Mouse (Mus musculus) spleen, adult 12 weeks (tissue): Measurements from ENCODE around the gene Lrba.

Experiments
- DNase-seq: peaks from one replicate; pipeline ENCODE4 v3.0.0; 2022; ENCODE audit warnings: low spot score

The Lrba gene

GRCm38 (mm10) chr3:86759383-86759782 lies 534.9 kb downstream of the Lrba start:
- DNase-seq, result no peak

- DNase-seq, result no peak
Measured at GRCm38 (mm10) chr3:86759834-86760233, 535.4 kb downstream of the Lrba start.

- DNase-seq, result no peak
Measured at GRCm38 (mm10) chr3:86760474-86760873, 536.0 kb downstream of the Lrba start.

- no peak for DNase-seq
Measured at GRCm38 (mm10) chr3:86761095-86762035, 536.9 kb downstream of the Lrba start.

GRCm38 (mm10) chr3:86762036-86762415 lies 537.5 kb downstream of the Lrba start:
- DNase-seq, result no peak

- DNase-seq, result no peak
Measured at GRCm38 (mm10) chr3:86762456-86762855, 538.0 kb downstream of the Lrba start.

GRCm38 (mm10) chr3:86768553-86768952 lies 544.1 kb downstream of the Lrba start:
- no peak for DNase-seq

GRCm38 (mm10) chr3:86768969-86769368 lies 544.5 kb downstream of the Lrba start:
- no peak for DNase-seq

GRCm38 (mm10) chr3:86774566-86775443 lies 550.3 kb downstream of the Lrba start:
- DNase-seq, result no peak

- no peak for DNase-seq
Measured at GRCm38 (mm10) chr3:86775444-86775828, 551.0 kb downstream of the Lrba start.

GRCm38 (mm10) chr3:86779704-86780103 lies 555.2 kb downstream of the Lrba start:
- DNase-seq, result no peak

- no peak for DNase-seq
Measured at GRCm38 (mm10) chr3:86784051-86784450, 559.6 kb downstream of the Lrba start.

- no peak for DNase-seq
Measured at GRCm38 (mm10) chr3:86784930-86785329, 560.5 kb downstream of the Lrba start.

GRCm38 (mm10) chr3:86786280-86786679 lies 561.8 kb downstream of the Lrba start:
- no peak for DNase-seq

GRCm38 (mm10) chr3:86786845-86787351 lies 562.4 kb downstream of the Lrba start:
- DNase-seq, result no peak

GRCm38 (mm10) chr3:86787423-86788123 lies 563.1 kb downstream of the Lrba start:
- no peak for DNase-seq

GRCm38 (mm10) chr3:86788711-86789110 lies 564.2 kb downstream of the Lrba start:
- DNase-seq, result no peak

- no peak for DNase-seq
Measured at GRCm38 (mm10) chr3:86789752-86790151, 565.3 kb downstream of the Lrba start.

GRCm38 (mm10) chr3:86793264-86793663 lies 568.8 kb downstream of the Lrba start:
- DNase-seq, result no peak

GRCm38 (mm10) chr3:86793720-86794191 lies 569.3 kb downstream of the Lrba start:
- DNase-seq, result no peak

GRCm38 (mm10) chr3:86796716-86797115 lies 572.2 kb downstream of the Lrba start:
- no peak for DNase-seq
